Mouse (Mus musculus) frontal cortex, adult (tissue): ENCODE measurements at regions not wholly inside any gene's neighbourhood (a gene's known extent, or its start where the extent isn't known, plus 50 kb on each side); places are given as distances from the start of the nearest gene placed in this dataset.

Source experiments
- ATAC-seq: cut with Nextera tagmentation; 2 replicates; pipeline ENCODE4 v1.9.2; 2017; ENCODE audit warnings: mild to moderate bottlenecking, moderate library complexity, mixed read lengths; ENCODE audit not compliant: low TSS enrichment

DNA sequence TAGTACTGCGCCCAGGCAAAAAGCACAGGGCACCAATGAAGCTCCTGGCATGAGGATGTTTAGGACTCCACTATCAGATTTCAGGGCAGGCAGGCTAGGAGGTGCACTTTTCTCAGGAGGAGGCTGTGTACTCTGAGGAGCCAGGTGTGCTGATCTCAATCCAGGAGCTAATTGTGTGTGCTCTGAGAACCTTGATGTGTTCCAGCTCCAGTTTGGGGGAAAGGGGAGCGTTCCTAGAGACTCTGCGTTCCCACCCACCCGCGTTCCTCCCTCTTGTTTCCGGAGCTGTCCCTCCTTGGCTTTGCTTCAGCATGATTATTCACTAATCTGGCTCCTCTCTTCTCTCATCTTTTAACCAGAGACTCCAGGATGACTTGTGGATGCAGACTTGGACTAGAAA lies 195.2 kb downstream of the Icos start:
- ATAC-seq: peak; percentile 47; the same call in 1 of the 2 replicates

GRCm38 (mm10) chr1:61175239-61175638 lies 197.5 kb downstream of the Icos start:
- no peak for ATAC-seq

DNA sequence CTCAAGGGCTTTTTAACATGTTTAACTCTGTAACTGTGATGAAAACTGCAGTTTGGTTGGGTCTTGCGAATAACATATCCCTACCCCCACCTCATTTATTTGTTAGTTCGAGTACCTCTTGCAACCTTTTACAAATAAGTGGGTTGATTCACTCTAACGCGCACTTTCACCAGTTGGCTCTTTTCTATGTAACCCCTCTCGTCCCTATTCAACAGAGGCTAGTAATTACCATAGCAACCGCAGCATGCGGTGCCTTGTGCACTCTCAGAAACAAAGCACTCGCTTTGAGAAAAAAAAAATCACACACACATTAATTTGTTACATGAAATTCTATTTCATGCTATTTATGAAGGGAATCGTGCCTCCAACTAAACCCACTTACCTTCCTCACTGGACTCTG lies 201.7 kb downstream of the Icos start:
- ATAC-seq: no peak

DNA sequence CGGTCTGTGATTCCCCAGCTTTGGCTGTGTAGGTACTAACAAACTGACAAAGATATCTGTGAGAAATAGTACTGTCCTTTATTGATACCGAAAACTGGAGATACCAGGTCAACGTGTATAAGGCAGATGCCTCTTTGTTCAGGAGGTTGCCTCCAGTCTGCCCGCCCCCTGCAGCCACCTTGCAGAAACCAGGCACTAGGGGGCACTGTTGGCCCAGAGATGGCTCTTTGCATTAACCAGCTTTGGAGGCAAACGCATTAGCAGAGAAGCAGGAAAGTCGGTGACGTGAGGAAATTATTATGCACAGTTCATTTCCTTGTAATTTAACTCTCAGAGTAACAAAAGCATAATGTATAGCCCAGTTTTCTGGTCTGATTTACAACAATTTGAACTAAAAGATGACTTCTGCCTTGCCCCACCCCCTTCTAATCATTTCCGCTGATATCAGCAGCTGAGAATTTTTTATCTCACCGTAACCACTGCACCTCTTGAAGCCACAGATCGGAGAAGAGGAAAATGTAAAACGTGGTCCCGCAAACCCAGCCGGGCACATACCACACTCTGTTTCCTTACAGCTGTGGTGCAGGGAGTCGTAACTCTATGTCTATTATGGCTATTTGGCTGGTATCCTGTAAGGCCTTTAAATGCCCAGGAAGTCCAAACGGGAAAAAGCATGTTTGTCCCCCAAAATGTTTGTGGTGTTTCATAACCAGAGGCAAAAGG lies 203.5 kb downstream of the Icos start:
- peak; percentile 97 for ATAC-seq

DNA sequence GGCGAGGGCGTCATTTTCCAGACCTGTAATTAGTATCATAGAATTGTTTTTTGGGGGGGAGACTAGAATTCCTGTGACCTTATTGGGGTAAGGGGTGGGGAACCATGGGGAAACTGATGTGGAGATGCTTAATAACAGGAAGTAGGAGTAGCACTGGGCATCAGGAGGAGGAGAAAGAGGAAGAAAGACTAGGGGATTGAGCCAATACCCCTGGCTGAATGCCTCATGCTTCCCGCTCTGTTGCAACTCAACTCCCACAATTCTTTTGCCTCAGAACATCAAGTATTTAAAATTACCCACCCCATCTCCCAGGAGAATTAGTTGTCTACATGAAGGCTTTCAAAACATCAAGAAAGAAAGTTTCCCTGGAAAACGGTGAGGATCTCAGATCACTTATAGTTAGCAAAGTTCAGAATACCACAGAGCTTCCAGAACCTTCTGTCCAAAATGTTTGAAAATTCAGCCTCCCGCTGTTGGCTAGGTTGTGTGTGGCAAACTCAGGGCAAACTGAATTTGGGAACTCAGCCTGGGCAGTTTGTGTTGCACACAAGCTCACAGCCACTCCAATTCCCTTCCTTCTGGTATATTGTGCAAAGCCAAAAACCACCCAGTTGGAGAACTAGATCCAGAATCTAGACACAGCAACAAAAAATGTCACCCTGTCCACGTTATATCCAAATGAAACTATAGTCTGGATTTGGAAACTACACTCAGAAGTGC lies 209.8 kb downstream of the Icos start:
- no peak for ATAC-seq

GRCm38 (mm10) chr1:61190921-61191320 lies 213.2 kb downstream of the Icos start:
- ATAC-seq: peak; percentile 62

DNA sequence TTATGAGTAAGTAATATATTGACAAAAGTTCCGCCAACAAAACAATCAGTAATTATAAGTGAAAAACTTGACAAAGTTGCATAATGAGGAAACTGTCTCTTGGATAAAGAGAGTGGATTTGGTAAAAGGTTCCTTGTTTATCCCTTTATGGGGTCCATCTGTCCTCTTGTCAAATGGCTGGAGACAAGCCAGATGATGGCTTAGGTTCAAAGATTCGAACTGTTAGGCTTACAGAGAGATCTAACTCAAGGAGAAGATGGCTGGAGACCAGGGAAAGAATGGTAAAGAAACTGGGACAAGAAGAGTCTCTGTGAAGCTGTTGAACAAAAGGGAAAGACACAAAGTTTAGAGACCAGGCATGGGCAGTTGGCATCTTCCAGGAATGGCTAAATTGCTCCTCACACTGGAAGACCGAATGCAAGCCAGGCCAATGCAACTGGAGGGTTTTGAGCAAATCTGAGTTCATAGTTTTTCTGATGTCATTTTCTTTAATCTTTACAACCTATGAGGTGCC lies 220.9 kb downstream of the Icos start:
- ATAC-seq: no peak

GRCm38 (mm10) chr1:61201006-61201405 lies 223.3 kb downstream of the Icos start:
- ATAC-seq: no peak

- no peak for ATAC-seq
Measured at GRCm38 (mm10) chr1:61202079-61202478, 224.4 kb downstream of the Icos start.

DNA sequence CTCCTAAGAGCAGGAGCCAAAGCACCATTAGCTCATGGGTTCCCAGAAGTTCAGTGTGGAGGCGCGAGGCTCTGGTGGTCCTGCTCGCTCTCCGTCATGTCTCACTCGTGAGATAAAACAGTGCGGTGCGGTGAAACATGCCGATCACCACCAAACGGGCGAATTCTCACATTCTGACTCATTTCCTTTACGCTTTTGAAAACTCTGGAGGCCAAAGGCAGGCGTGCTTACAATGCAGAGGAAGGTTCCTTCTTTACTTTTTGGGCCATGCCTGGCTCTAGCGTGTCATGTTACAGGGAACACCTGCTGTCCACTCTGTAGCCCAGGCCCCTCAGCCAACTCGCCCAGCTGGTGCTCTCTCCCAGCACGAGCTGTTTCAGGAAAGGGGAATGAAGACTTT lies 225.4 kb downstream of the Icos start:
- 0 out of 2 replicates have a peak, but pooled peaks have one; percentile 23 for ATAC-seq

GRCm38 (mm10) chr1:61203612-61204011 lies 225.9 kb downstream of the Icos start:
- ATAC-seq: no peak

DNA sequence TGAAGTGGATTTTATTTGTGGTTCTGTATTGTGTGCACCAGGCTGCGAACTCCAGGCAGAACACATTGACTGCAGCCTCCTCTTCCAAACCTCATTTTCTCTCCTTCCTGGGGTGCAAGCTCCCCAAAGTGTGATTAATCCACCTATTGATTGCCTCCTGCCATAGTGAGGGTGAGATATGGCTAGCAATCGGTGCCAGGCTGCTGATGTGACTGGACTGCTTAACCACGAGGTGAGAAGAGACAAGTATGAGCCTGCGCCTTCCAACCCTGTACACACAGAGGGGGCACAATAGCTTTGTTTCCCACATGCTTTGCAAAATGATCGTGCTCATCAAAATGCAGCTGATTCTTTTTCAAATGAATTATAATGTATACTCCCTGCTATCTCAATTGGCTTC lies 227.4 kb downstream of the Icos start:
- no peak for ATAC-seq

DNA sequence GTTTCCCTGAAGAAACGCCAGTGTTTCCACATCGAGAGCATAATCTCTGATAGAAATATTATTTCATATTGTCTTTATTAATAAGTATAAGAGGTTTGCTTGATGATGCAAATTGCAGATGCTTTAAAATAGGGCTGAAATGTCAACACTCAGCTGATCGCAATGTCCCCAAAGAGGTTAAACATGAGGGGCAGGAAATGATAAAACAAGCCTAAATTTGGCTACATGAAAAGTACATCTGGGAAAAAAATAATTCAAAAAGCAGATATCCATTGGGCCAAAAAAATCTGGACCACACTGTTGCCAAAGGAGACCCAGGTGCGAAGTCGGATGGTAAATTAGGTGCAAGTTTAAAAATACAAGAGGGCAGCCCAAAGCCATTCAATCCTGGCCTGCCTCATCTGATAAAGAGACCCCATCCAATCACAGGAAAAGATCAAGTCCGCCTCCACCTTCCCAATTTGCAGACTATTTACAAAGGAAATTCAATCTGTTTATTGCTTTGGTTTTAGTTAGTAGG lies 229.2 kb downstream of the Icos start:
- ATAC-seq: no peak

GRCm38 (mm10) chr1:61208386-61208785 lies 230.7 kb downstream of the Icos start:
- no peak for ATAC-seq

DNA sequence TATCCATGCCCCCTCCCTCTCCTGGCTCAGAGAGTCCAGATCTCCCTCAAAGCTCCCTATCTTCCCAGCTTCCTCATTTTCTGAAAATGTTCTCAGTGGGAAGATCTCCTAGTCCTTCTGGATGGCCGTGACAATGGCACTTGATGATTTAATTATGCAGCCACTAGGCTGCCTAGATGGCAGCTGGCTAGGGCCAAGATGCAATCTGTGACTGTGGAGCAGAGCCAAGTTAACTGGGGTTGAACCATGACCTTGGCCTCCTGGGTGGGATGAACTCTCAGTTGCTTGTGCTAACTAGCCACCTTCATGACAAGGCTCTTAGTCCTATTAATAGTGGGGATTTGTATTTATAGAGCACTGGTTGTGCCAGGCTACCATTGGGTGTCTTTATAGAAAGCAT lies 243.4 kb downstream of the Icos start:
- no peak for ATAC-seq

DNA sequence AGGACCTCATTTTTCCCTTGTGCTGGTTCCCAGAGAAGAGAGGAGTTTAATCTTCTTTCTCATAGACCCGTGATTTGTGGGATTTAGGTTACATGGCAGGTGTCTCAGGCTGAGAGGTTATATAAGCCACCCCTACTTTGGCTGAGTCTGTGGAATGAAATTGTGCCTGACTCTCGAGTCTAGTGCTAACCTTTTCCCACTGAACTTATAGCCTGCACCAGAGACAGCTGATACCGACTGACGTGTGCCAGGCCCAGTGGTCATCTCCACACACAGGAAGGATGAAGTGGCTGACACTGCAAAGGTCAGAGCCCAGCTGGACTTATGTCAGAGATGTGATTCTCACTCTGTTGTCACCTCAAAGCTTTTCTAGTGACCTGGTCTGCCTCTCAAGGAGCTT lies 251.2 kb downstream of the Icos start:
- ATAC-seq: no peak

DNA sequence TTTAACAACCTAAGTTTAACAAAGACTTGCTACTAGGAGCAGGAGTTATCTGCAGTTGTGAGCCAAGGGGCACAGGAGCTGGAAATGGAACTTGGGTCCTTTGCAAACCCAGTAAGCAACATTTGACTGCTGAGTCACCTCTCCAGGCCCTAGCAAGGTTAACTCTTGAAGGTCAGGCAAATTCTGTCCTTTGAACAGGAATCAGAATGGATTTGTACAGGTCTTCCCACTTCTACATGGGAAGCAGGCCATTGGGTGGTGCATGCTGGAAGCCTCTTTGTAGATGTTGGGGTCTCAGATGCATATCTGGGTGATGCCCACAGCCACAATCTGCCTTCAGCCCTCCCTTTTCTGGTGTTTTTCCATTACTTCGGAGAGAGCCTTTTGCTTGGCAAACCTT lies 255.3 kb downstream of the Icos start:
- no peak for ATAC-seq

- ATAC-seq: no peak
Measured at GRCm38 (mm10) chr1:61233476-61234297, 256.0 kb downstream of the Icos start.

DNA sequence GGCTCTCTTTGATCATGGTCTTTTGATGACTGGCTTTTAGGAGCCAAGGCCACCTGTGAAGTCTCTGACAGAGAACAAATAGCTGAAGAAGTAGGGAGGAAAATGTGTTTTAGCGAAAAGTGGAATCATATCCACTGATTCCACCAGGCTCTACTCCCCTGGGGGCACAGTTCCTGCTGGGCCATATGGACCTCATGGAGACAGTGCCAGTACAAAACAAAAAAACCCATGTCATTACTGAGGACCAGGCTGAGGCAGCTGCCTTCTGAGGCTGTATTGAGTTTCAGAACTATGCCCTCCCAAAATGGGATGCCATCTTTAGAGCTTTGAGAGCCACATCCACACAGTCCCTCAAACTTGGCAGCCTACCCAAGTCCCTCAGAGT lies 256.6 kb downstream of the Icos start:
- no peak for ATAC-seq

GRCm38 (mm10) chr1:61236511-61236910 lies 258.8 kb downstream of the Icos start:
- no peak for ATAC-seq

- ATAC-seq: no peak
Measured at GRCm38 (mm10) chr1:61238668-61239067, 260.9 kb downstream of the Icos start.

DNA sequence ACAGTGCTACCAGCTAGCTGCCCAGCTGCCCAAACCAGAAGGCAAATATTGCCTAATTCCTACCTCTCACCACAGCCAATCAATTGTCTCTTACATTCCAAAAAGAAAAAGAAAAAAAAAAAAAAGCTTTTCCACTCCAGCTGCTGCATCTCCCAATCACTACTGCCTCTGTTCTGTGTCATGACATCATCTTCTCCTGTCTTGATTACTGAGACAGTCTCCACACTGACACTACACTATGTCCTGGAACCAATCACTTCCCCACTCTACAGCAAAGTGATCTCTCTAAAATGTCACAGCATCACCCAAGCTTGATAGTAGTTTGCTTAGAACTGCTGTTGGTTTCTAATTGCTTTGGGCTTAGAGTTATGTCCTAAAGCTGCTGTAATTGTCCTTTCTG lies 279.8 kb downstream of the Icos start:
- peak; percentile 57; the same call in 1 of the 2 replicates for ATAC-seq
